Mouse (Mus musculus): ENCODE results near the gene Kap.
"Not testable (repeated sequence)": the region's sequence is repeated elsewhere in the genome, so short reads cannot be mapped to it uniquely, and the experiment has no call there.

Kap gene

DNA sequence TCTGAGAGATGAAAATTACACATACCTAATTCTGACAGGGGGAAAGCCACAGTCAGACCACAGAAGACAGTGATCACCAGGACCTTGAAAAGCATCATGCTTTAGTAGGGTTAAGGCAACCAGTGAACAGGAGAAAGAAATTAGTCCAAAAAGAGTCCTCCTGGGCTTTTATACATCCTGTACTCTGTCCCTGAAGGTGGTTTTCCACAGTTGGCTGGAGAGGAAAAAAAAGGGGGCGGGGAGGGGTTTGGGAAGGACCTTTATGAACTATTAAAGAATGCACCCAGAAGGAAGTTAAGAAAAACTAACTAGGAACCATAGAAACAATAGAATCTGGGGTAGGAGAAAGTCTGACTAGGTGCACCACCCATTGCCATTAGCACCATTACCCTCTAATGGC lies at the start of gene Kap:
TSS of gene Kap (minus strand) at position 237 of the 400 bp plus-strand sequence.
- ATAC-seq (ENCODE audit: low TSS enrichment), result no peak

DNA sequence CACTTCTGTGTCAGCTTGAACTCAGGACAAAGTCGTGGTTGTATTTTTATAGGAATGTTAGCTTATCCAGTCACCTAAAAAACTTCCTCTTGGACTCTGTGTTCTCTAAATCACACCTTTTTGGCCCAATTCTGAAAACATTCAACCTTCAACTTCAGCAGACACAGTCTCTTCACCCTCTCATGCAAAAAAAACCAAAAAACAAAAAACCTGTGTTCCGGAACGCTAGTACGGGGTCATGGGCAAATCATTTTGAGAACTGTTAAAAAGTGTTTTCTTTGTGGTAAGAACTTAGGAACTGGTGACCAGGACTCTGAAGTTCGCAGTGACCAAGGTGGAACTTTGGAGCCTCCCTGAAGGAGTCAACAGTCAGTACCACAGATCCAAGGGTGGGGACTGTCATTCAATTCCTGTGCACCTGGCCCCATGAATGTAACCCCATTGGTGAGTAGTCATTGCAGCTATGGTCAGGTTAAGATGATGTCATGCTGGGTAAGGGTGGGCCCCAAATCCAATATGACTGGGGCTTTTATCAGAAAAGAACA lies 32.4 kb upstream of the Kap start:
- no peak for ATAC-seq (ENCODE audit: low TSS enrichment)

DNA sequence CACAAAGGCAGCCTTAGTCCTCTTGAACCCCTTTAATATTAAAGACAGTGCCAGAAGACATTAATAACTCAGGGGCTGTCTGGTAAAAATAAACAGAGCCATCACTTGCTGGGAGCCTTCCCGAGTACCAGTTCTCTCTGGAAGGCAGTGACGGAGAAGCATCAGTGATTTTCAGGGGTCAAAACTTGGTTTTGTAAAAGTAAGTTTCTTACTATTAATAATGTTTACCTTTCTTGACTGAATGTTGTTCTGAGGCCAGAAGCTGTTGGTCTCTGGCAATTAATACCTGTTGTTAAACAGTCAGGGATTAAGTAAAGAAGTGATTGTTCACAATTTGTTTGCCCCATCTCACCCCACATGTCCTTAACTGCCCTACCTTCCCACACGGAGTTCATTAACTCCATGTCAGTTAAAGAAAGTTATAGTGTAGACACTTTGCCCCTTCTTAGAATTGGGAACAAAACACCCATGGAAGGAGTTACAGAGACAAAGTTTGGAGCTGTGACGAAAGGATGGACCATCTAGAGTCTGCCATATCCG lies 30.0 kb upstream of the Kap start:
- no peak for ATAC-seq (ENCODE audit: low TSS enrichment)

DNA sequence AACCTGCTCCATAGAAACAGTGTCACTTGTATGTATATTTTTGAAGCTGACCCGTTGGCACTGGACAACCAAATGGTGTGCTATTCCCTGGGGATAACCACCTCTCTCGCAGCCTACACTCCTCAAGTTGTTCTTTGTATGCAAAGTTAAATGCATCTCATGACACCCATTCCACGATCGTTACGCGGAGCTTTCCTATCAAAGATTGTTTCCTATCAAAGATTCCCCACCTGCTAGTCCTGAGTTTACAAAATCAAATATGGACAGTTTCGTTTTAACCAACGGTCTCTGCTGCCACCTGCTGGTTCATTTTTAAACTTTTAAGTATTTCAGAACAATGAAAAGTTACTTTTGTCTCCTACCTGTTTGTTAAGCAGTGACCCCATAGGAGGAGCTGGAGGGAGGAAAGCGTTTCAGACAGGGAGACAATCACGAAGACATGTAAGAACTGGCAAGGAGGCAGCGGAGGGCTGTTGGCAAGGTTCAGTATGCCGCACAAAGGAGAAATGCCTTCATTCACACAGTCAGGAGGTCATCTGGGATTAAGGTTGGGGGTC lies 22.4 kb upstream of the Kap start:
- ATAC-seq (ENCODE audit: low TSS enrichment), result no peak

DNA sequence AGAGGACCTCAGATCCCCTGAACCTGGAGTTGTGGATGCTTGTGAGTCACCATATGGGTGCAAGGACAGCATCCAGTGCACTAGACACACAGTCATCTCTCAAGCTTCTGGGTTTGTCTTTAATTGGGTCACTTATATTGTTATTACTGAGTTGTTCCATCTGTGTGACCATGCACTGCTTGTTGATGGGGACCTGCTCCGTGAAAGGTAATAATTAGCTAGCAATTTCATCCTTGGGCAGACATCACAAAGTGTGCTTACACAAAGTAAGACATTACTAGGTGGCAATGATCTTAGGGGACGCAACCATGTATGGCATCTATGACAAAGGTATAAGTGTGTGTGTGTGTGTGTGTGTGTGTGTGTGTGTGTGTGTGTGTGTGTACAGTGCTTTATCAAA lies 19.1 kb upstream of the Kap start:
- no peak for ATAC-seq (ENCODE audit: low TSS enrichment)

DNA sequence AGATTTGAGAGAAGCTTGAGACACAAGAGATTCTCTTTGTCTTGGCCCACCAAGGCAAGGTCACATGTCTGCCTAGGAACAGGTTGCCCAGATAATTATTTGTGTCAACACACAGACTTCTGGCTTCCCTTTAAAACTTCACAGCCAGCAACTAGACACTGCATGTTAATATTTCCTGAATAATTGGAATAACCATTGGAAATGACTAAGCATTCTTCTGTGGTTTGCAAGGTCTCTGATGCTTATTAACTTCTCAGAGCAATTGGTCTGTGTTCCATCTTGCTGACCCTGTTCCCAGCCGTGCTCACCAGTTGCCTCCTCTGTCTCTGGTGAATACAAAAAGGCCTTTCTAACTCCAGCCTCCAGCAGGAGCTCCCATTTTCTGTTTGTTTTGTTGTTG lies 17.6 kb upstream of the Kap start:
- ATAC-seq (ENCODE audit: low TSS enrichment), result no peak

DNA sequence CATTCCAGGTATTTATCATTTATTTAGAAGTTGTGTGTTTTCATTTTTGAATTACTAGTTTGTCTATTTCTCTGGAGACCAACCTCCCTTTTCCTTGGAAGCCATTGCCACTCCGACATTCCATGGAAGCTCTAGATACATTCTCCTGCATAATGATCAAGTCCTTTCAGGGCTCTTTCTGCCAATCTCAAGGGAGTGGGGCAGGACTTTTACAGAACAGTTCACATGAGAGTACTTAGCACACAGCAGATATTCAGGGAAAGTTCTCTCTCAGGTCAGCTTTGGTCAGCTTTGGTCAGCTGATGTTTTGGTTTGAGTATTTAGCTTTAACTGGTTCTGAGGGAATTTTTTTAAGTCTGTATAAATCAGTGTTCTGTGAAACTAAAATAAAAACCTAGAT lies 14.8 kb upstream of the Kap start:
- no peak for ATAC-seq (ENCODE audit: low TSS enrichment)

DNA sequence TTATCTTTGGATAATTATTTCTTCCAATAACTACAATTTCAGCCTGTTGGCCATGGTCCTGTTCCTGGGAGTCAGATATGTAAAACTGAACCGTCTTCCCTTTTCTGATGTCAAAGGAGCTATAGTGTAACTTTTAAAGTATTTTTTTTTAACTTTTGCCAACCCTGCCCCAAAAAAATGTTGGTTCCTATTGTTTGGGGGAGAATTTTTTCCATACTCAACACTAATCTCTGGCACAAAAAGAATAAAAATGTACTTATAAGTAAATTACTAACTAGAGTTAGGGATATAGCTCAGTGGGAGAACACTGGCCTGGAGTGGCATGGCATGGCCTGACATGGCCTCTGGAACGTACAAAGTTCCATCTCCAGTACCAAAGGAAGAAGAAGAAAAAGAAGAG lies 2.3 kb upstream of the Kap start:
- no peak for ATAC-seq (ENCODE audit: low TSS enrichment)

DNA sequence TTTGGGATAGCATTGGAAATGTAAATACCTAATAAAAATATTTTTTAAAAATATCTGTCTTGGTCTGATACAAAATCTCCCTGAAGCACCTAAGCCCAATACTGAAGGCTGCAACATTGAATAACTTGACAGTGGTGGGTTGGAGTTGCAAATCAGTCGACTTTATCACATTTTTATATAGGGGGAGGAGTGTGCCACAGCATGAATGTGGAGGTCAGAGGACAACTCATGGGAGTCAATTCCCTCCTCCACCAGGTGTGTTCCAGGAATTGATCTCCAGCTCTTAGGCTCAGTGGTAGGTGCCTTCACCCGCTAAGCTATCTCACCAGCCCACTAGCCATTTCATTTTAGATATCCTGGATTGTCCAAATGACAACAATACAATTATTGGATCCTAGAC lies 4.2 kb downstream of the Kap start:
- no peak for ATAC-seq (ENCODE audit: low TSS enrichment)

DNA sequence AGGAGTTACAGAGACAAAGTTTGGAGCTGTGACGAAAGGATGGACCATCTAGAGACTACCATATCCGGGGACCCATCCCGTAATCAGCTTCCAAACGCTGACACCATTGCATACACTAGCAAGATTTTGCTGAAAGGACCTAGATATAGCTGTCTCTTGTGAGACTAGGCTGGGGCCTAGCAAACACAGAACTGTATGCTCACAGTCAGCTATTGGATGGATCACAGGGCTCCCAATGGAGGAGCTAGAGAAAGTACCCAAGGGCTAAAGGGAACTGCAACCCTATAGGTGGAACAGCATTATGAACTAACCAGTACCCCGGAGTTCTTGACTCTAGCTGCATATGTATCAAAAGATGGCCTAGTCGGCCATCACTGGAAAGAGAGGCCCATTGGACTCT lies 4.7 kb downstream of the Kap start:
- ATAC-seq (ENCODE audit: low TSS enrichment), result not testable (repeated sequence)

DNA sequence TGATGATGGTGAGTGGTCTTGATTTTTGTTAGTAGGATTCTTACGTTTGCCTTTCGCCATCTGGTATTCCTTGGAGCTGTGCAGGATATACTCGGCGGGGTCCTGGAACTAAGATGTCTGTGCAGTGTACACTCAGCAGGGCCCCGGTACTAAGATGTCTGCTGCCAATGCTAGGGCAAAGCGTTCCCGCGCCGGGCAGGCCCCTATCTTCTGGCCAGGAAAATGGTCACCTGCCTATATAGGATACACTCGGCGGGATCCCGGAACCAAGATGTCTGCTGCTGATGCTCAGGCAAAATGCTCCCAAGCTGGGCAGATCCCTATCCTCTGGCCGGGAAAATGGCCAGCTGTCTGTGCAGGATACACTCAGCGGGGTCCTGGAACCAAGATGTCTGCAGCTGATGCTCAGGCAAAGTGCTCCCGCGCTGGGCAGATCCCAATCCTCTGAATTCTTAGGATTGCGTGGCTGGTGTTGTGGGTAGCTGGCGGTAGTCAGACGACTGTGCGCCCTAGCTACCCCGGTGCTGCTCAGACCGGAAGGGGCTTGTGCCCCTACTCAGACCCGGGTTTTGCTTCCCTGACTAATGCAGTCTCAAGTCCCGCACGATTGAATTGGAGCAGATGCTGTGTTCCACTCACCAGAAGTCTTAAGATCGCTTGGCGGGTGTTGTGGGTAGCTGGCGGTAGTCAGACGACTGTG lies 15.1 kb downstream of the Kap start:
- ATAC-seq (ENCODE audit: low TSS enrichment), result not testable (repeated sequence)

DNA sequence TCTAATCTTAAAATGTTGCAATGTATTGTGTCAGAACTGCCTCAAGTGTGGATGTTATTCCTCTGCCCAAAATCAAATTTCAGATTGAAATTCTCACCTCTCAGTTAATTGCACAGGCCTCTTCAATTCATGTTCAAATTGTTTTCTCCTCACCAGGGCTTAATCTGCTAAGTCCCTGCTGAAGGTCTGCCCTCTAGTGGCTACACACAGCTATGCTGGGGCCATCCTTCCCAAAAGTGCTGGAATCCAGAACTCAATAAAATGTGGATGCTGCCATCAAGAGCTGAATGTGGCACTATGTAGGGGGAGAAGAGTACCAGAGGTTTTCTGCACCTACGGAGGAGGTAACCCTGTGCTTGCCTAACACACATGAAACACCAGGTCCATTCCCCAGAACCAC lies 41.2 kb downstream of the Kap start:
- peak; percentile 93 for ATAC-seq (ENCODE audit: low TSS enrichment)
